Mouse (Mus musculus) heart, postnatal 14 days (tissue): ENCODE results near the gene Tapbpl. TPM values are rescaled to one million over a fixed set of nuclear protein-coding genes. Genes with fewer than 3 reads are reported as not detected.

Source experiments
- DNase-seq, 2 experiments: peaks; one replicate each; pipeline ENCODE4 v3.0.0; 2021 to 2022
- intact Hi-C: fragments of 180-260 bp; cut with DNase I; formaldehyde crosslinking; loops from one replicate; pipeline ENCODE4 v1.15.1; 2025
- total RNA-seq, 2 experiments: library from RNA; stranded (reverse); gene quantifications; 2 replicates each; pipeline ENCODE4 v1.2.3; 2021

The Tapbpl gene
- total RNA-seq, 2 experiments from 2014 or later: 4.0 to 4.3 TPM

DNA sequence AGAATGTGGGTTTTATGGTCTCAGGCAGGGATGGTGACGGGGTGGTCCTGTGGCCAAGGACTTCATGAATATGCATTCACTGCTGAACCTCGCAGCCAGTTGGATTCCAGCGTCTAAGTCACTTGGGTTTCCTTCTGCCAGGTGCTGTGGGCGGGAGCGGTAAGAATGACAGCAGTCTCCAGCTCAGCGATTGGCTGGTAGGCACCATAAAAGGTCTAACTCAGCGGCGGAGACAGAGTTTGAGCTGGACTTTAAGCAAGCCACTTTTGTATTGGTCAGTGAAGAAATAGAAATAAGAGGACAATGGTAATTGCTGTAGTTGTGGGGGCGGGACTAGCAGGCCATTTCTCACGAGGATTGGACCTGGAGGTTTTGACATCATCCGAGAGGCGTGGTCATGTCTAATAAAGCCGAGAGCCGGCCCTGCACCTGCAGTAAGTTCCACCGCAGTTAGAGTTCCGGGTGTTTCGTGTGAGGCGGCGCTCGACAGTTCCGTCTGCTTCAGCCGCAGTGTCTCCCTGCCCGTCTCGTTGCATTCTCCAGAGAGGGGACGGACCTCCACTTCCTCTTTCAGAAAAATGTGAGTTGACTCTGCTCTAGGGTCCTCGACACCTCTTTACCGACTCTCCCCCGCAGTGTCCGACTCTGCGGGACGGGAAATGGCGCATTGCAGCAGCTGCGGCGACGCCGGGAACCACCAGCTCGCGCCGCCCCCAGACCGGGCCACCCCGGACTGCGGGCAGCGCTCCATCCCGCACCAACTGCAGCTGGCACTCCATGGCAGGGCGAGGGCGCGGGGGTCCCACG is 16.3 kb downstream of the Tapbpl start, which contains the start of gene Vamp1:
Vamp1 (plus strand) TSS at position 404 of the 807 bp plus-strand sequence.
- intact Hi-C loops: loop anchor here (5.0 kb wide), 1 partner anchor 147 kb away; no protein-coding TSS in a partner anchor
- DNase-seq: peak; percentile 88 to 94

- intact Hi-C loops: no loop called here
Measured at GRCm38 (mm10) chr6:125213715-125214114, 17.9 kb downstream of the Tapbpl start.

DNA sequence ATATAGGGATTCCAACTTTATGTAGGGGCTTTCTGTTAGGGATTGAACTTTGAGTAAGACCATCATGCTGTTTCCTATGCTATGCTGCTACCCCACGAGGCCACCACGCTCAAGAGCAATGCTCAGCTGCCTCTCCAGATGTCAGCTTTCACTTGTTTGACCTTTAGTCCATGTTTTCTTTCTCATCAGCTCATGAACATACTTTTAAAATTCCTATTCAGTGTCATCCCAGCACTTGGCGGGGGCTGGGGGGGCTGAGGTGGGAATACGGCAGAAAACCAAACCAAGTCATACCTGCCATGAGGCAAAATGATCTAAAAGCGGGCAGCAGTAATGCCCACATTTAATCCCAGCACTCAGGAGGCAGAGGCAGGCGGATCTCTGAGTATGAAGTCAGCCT is 18.5 kb downstream of the Tapbpl start:
- intact Hi-C loops: no loop called here
- no peak for DNase-seq

More at GRCm38 (mm10) chr6:125213715-125214114, 17.9 kb downstream of the Tapbpl start:
- no peak for DNase-seq

- intact Hi-C loops: no loop called here
- DNase-seq: no peak
Measured at GRCm38 (mm10) chr6:125212621-125213020, 19.0 kb downstream of the Tapbpl start.

- intact Hi-C loops: no loop called here
Measured at GRCm38 (mm10) chr6:125210436-125210835, 21.2 kb downstream of the Tapbpl start.

DNA sequence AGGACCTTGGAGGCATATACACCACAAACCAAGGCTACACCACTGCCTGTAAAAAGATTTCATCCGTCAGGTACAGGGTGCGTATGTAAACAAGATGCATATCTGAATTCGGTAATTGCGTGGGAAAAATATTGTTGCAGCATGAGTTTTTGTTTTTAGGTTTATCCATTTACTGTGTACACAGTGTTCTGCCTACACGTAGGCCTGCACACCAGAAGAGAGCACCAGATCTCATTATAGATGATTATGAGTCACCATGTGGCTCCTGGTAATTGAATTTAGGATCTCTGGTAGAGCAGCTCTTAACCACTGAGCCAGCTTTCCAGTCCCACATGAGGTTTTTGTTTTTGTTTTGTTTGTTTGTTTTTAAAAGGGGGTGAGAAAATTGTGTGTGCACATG is 34.5 kb downstream of the Tapbpl start:
- intact Hi-C loops: no loop called here
- DNase-seq: no peak

More at GRCm38 (mm10) chr6:125210436-125210835, 21.2 kb downstream of the Tapbpl start:
- no peak for DNase-seq

DNA sequence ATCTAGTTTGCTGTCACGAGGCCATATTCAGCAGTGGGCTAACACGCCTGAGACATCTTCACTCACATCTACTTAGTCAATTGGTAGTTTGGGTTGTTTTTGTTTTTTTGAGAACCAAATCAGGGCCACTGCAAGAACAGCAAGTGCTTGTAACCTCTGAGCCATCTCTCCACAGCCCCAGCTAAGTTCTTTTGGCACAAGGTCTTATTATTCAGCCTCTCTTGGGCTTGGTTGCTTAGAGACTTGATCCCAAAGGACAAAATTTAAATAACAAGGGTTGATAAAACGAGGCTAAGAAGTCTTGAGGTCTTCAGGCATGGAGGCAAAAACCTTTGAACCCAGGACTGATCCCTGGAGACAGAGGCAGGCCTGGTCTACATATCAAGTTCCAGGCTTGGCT is 35.4 kb downstream of the Tapbpl start:
- intact Hi-C loops: no loop called here
- DNase-seq: no peak

DNA sequence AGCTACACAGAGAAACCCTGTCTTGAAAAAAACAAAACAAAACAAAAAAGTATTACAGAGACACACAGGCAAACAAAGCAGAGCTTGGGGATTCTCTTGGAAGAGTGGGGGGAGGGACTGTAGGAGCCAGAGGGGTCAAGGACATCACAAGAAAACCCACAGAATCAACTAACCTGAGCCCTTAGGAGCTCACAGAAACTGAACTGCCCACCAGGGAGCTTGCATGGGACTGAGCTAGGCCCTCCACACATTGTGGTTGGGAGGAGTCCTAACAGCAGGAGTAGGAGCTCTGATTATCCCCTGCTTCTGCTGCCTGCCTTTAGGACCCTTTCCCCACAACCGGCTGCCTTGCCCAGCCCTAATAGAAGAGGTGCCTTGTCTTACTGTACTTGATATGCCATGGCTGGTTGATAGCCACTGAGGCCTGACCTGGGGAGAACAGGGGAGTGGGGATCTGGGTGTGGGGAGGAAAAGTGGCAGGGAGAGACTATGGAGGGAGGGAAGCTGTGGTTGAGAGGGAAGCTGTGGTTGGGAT is 36.1 kb downstream of the Tapbpl start:
- intact Hi-C loops: no loop called here
- no peak for DNase-seq

DNA sequence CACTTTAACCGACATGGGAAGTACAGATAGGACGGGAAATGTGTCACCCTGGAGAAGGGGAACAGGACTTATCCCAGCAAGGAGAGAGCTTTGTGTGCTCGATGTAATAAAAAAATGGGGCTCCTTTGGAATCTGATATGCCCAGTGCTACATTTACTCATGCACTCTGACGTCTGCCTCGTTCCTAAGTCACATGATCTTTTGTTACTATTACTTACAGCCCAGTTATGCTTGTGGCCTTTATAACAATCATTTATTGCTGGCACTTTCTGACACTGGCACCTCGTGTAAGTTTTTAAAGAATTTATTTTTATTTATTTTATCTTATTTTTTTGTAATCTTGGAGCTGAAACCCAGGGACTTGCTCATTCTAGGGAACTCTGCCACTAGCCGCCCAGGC is 38.3 kb downstream of the Tapbpl start:
- no peak for DNase-seq
- intact Hi-C loops: loop anchor here (5.0 kb wide), 1 partner anchor 46 kb away; the partner anchor contains the start of gene Iffo1

GRCm38 (mm10) chr6:125192841-125193240 is 38.8 kb downstream of the Tapbpl start:
- DNase-seq: no peak
- intact Hi-C loops: loop anchor here (5.0 kb wide), 1 partner anchor 46 kb away; the partner anchor contains the start of gene Iffo1

GRCm38 (mm10) chr6:125192016-125192714 is 39.5 kb downstream of the Tapbpl start:
- intact Hi-C loops: loop anchor here (5.0 kb wide), 1 partner anchor 45 kb away; the partner anchor contains the start of gene Iffo1
- peak; percentile 89 to 93 for DNase-seq

DNA sequence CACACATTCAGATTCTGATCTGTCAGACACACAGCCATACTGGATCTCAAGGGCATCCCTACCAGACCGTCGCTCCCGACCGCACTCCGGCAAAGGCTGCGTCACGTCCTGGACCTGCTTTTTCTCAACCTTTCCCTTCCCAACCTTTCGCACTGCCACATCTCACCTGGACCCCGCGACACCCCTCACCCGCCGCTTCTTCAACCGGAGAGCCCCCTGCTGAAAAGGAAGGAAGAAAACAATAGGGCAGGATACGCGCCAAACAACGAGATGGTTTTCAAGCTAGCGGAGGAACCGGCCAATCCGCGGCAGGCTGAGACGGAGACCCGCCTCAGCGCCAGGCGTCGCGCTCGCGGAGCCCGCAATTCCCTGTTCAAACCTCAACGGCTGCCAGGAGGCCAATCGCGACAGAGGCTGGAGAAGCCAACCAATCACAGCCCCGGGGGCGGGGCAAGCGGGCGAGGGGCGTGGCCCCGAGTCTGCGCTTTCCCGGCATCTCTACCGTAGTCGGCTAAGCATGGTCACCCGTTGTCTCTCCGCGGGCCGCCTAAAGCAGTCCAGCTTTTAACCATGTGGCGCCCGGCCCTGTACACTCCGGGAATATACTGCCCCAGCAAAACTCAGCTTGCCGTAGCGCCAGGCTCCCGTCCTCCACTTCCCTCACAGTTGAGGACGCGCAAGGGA is 40.2 kb downstream of the Tapbpl start, which contains the start of the genes Ncapd2 and Mrpl51:
Ncapd2 (minus strand) TSS at position 370 of the 684 bp plus-strand sequence.
Mrpl51 (plus strand) TSS at position 470 of the 684 bp plus-strand sequence.
- DNase-seq: peak; percentile 98

DNA sequence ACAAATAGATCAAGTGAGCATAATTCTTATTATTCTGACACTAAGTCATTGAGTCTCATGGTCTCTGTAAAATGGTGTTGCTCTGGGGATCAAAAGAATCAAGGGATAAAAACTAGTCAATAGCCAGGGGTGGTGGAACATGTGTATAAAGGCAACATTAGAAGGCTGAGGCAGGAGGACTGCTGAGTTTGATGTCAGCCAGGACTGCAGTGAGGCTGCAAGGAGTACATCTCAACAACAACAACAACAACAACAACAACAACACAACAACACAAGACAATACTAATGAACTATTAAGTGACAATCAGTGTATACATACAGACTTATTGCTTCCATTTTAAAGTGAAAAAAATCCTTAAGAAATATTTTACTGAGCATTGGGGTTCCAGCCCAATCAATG is 40.8 kb downstream of the Tapbpl start:
- intact Hi-C loops: loop anchor here (5.0 kb wide), 1 partner anchor 44 kb away; the partner anchor contains the start of gene Iffo1
- DNase-seq: no peak

More for the DNA sequence above, 40.2 kb downstream of the Tapbpl start, which contains the start of the genes Ncapd2 and Mrpl51:
- intact Hi-C loops: loop anchor here (5.0 kb wide), 1 partner anchor 44 kb away; the partner anchor contains the start of gene Iffo1

DNA sequence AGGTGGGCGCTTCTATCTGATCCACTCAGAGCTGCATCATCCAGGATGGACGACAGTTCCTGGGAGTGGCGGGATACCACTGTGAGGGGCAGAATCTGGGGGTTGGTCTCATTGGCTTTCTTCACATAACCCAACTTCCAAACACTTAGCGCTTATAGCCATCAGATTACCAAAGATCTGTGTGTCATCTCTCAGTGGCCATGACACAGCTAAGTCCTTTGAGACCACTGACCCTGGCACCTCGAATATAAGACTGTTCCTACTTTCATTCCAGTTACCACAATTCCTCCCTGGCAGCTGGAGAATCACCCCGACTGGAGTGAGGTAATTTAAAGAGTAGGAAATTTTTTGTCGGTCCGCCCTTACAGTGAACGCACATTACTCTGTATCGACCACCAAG is 45.5 kb downstream of the Tapbpl start:
- no peak for DNase-seq
- intact Hi-C loops: no loop called here

DNA sequence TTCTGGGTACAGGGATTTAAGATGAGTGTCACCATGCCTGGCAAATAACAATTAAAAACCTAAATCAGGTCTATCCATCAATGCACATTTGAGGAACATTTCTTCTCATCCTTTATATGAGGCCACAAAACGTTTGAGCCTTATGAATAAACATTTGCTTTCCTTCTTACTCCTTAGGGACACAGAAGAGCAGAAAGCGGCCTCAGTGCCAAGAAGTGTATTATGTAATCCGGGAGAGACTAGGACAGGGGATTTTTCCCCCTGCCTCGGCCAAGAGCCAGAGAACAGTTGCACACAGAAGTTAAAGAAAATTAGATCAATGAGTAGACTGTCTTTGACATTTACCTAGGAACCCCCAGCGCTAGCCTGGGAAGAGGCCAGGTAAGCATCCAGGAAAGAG is 49.5 kb downstream of the Tapbpl start:
- no peak for DNase-seq

DNA sequence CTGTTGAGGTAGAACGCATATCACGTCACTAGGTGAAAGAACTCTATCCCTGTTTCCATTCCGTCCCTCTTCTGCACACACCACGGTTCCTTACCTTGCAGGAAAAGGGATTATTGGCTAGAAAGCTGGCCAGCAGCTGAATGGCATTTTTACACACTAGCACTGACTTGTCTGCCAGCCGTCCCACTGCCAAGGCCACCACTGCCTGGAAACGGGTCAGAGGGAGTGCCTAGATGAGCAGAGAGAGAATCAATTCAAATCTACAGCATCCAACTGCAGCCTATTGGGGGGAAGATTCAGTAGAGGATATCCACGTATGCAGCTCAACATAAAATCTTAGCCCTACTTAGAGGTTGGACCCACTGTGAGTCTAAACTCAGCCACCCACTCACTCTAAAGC is 52.1 kb downstream of the Tapbpl start:
- intact Hi-C loops: no loop called here
- DNase-seq: no peak

More for the DNA sequence above, 49.5 kb downstream of the Tapbpl start:
- intact Hi-C loops: no loop called here

- no peak for DNase-seq
- intact Hi-C loops: no loop called here
Measured at GRCm38 (mm10) chr6:125175469-125175868, 56.2 kb downstream of the Tapbpl start.
